Mouse (Mus musculus) liver, embryonic 14.5 days (tissue): ENCODE measurements around the gene Nmur1.

Experiments used
- CTCF ChIP-seq: IDR thresholded peaks from 2 replicates; pipeline ENCODE4 v1.5.1; 2016; ENCODE audit warnings: antibody characterized with exemption, low read depth, control low read depth
- EP300 ChIP-seq: IDR thresholded peaks from 2 replicates; pipeline ENCODE4 v1.6.1; 2016; ENCODE audit warnings: antibody characterized with exemption, low read depth

GRCm38 (mm10) chr1:86426128-86426527 is at the start of gene Nmur1, which contains the start of gene Tex44:
- no peak for TF ChIP-seq CTCF
- no peak for TF ChIP-seq EP300
